Mouse (Mus musculus) testis, postnatal 14 days (tissue): ENCODE results near the gene Dcst2.
A peak's percentile ranks its signal among the peaks of the same experiment; 100 is the strongest.

Experiments
- DNase-seq: peaks from one replicate; pipeline ENCODE4 v3.0.0; 2021; ENCODE audit warnings: low spot score

The Dcst2 gene

DNA sequence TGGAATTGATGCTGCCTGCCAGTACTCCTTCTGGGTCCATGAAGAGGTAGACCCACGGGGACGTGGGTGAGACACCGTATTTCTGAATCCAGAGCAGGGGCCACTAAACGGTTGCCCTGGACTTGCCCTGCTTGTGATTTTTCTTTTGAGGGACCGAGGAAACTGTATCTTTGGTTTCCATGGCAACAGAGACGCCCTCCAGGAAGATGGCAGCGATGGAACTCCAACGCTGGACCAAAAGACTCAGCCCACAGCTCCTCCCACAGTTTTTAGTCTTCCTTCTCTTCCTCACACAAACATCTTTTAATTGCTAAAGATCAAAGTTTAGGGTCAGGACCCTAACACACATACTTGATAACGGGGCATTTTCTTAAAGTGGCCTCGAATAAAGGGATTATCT lies 29.8 kb upstream of the Dcst2 start:
- DNase-seq = no peak

GRCm38 (mm10) chr3:89332476-89332875 lies 29.3 kb upstream of the Dcst2 start:
- DNase-seq = no peak

DNA sequence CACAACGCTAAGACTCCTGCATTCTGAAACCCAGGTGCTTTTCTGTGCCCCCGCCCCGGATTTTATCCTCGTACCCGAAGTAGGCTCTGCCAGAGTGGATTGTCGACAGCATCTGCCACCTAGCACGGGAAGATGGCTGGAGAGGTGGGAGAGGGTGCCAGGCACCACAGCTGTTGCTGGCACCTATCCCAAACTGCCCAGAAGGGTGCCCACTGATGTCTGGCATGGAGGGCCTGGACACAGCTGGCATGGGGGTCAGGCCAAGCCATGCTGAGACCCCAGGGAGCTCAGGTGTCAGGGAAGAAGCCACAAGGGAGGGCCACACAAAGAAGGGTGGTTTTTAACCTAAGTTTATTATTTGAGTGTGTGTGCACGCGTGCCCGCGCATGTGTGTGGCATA lies 28.7 kb upstream of the Dcst2 start:
- DNase-seq = no peak

DNA sequence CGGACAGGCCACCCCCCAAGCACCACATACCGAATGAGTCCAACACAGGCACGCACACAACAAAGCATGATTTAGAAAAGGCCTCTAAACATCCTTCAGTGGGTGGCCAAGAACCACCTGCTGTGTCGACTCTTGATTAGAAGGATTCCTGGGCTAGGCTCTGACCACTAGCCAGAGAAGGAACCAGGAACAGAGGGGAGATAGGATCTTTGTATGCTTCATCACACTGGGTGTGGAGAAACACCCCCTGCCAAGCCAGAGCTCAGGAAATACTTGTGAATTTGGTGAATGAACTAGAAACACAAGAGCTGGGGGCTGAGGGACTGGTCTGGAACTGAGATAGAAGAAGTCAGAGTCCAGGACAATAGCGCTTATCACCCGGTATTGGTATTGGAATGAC lies 25.2 kb upstream of the Dcst2 start:
- no peak for DNase-seq

- no peak for DNase-seq
Measured at GRCm38 (mm10) chr3:89337062-89337720, 24.6 kb upstream of the Dcst2 start.

- DNase-seq = peak; percentile 62
Measured at GRCm38 (mm10) chr3:89337721-89338578, 23.8 kb upstream of the Dcst2 start, which contains the start of gene Efna4. Gene Efna4, minus strand, starts transcription at chr3:89338028.

DNA sequence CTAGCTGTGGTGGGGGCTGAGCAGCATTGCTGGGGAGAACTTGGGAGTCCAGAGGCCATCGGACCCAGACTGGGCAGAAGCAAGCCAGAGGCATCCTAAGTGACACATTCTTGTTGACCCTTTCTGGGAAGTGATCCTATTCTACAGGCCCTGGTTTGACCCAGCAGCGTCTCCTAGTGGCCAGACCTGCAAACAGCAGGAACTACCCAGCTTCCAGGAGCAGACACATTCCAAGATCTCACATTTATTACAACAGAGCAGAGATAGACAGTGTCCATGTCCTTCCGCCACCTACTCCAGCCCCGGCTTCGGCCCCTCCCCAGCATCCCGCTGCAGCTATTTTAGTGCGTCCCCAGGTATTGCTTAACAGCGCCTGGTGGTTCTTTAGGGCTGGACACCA lies 22.4 kb upstream of the Dcst2 start:
- no peak for DNase-seq

DNA sequence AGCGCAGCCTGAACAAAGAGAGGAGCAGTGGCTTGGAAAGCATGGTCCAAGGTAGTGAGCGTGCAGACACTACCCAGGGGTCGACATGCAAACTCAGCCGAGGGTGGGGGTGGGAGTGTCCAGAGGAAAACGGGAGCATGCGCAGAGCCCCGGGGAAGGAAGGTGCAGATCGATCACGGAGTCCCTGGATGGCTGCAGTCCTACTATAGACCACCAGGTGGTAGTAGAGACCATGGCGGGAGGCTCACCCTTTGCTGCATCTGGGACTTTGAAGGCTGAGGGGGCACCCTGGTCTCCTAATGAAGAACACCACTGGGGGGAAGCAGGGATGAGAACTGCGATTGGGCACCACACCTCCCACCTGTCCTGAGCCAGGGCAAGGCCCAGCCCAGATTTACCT lies 21.3 kb upstream of the Dcst2 start:
- DNase-seq = no peak

DNA sequence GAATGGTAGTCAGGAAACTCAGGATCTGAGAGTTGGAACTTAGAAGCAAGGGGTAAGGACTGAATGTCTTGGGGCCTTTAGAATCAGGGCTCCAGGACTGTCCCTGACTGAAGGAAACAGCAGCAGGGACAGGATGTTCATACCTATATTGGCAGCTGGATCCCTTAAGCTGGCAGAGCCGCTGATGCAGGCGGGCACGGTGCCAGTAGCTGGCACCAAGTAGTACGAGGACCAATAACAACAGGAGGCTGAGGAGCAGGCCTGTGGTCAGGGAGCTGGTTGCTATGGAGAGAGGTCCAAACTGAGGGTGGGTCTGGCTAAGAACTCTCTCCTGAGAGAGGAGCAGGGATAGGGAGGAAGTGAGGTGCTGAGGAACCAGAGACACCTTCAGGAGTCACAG lies 20.0 kb upstream of the Dcst2 start:
- no peak for DNase-seq

GRCm38 (mm10) chr3:89343279-89343678 lies 18.5 kb upstream of the Dcst2 start:
- DNase-seq = no peak

- no peak for DNase-seq
Measured at GRCm38 (mm10) chr3:89346815-89347540, 14.8 kb upstream of the Dcst2 start.

DNA sequence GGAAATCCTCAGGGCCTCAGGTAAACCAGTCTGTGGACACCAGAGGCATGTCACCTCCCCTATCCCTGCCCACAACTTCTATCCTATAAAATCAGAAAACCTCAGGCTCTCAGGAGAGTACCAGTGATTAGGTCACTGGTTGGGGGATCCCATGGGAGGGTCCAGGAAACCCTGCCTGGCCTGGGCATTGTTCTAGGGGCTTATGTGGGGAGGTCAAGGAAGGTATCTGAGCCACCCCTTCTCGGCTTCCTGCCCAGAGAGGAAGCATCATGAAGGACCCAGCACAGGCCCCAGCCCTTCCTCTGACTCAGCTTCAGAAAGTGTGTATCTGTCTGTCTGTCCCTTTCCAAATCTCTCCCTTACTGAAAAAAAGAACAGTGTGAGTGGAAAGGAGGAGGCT lies 13.9 kb upstream of the Dcst2 start:
- DNase-seq = no peak

DNA sequence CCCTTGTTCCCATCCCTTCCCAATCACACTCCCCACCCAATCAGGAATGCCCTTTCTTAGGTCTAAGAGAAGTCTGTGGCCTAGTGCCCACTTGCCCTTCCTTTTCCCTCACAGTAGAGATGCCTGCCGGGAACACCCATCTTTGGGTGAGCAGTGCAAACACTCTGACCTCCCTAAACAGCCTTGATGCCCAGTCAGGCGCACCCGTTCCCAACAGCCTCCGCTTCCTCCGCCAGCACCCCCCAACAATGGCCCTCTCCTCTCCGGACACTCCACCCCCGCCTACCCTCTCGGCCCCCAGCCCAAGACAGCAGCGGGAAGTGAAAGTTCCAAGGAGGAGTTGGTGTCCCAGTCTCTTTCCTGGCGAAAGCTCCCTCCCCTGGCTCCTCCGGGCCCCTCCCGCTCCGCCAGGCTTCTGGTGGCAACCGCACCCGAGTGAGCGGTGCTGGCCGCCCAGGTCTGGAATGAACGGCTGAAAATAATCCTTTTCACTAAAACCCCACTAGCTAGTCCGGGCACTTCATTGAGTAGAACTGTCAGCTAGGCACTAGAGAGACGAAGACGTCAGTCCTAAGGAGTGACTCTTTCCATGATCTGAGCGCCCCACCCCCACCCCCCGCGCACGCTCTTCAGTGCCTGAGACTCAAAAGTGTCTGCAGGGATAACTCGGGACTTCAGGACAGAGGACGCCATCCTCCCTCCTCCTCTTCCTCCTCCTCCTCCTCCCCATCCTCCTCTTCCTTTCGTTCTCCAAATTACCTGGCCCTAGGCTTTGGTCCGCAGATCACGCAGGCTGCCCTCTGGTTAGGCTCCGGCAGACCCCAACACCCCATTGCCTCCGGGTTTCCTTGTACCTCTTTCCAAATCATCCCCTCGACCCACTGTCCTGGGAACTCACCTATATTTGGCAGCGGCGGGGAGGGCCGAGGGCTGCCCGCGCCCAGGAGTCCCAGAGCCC lies 12.6 kb upstream of the Dcst2 start:
- no peak for DNase-seq

DNA sequence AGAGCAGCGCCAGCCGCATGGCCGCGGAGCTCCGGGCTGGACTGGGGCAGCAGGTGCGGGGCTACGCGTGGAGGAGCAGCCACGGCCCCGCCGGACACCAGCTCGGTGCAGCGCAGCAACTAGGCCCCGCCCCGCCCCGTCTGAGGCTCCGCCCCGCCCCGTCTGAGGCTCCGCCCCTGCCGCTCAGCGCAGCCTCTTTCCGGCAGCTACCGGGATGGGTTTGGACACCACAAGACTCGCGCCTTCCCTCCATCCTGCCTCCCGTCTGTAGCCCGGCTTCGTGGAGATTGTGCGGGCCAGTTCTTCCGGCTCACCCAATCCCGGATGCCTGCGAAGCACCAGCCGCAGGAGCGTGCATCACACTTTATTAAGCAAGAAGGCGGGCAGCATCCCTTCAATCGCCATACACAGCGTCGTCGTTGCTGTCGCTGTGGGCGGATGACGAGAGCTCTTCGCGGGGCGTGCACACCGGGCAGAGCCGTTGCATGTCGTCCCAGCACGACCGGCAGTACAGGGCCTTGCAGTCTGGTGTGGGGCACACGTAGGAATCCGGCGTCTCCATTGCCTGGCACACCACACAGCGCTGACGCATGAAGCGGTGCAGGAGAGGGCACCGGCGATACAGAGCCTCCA lies 11.8 kb upstream of the Dcst2 start, which contains the start of gene Adam15:
TSS of gene Adam15 (minus strand) at position 128 of the 633 bp plus-strand sequence.
- DNase-seq = peak; percentile 87

DNA sequence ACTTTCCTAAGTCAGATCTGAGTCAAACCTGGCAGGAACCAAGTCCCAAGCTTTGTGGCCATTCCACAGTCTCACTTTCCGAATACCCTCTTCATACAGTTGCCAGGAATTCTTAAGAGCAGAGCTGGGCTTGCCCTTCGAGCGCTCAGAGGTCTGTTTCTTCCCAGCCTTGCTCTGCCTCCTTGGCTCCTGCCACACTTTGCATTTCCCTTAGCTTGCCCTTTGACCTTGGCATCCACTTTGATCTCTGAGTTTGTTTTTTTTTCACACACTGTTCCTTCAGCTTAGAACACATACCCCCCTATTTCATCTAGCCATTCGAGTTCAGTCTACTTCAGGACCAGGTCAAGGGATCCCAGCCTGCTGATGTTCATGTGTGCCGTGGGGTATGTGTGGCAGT lies 10.5 kb upstream of the Dcst2 start:
- no peak for DNase-seq

DNA sequence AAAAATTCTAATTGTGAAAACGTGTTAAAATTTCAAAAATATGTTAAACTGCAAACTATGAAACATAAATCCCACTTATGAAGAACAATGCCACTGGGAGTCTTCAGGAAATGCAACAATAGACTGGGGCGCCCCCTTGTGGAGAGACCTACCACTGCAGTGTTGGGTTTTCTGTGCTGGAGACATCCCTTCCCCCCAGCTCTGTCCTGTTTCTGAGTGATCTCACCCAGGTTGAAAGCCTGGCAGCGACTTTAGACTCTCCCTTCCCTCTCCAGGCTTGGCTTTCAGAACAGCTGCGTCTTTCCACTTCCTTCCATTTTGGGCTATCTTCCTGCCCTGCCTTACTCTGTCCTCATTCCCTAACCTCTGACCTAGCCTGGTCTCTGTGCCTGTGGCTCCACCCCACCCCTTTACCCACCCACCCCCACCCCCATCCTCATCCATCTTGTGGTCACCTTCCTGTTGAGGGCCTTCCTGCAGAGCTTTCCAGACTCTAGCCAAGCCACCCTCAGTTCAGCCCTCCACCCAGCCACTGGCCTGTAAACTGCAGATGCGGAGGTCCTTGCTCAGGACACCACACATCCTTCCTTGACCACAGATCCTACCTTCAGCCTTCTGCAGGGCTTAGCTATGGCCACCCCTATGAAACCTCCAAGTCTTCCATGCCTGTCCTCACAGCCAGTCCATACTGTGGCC lies 6.8 kb upstream of the Dcst2 start:
- peak; percentile 66 for DNase-seq

- no peak for DNase-seq
Measured at GRCm38 (mm10) chr3:89355512-89355902, 6.3 kb upstream of the Dcst2 start.

DNA sequence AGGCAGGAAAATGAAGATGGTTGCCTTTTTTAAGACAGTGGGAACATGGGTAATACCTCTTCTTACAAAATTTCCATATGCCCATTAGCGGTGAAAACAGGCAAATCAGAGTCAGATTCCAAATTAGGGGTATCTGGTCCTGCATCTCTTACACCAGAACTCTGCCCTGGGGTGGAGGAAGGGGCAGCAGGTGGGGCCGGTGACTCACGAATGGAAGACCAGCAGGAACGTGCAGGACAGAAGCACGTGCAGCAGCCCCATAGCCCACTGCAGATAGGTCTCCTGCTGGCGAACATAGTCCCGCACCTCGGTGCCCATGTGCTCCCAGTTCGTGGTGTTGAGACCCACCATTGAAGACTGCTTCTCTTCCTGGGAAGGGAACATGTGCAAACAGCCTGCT lies 5.7 kb upstream of the Dcst2 start:
- no peak for DNase-seq

DNA sequence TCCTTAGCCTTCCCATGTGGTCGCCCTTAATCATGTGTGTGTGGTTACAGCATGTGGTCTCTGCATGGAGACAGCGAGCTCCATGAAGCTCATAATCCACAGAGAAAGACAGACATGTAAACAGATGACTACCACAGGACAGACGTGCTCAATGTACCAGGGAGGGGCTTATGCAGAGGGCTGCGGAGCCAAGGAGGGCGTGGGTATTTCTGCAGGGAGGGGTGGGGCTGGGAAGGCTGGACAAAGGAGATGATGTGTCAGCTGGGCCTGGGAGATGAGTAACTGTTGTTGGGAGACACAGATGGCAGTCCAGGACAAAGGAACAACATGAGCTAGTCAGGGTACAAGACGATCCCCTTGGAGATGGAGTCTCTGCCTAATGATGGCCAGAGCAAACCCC lies 2.1 kb upstream of the Dcst2 start:
- no peak for DNase-seq

DNA sequence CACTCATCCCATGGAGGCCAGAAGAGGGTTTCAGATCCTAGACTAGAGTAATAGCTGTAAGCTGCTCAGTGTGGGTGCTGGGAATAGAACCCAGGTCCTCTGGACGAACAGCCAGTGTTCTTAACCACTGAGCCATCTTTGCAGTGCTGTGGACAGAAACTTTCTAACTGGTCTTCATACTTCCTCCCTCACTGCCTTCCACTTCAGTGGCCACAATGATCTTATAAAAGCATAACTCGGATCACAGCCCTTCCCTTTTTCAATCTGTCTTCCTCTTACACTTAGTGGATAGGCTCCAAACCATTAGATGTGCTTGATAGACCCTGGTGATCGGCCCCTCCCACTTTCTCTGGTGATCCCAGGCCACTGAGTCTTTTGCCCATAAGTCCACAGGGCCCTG lies 1.5 kb upstream of the Dcst2 start:
- DNase-seq = no peak

DNA sequence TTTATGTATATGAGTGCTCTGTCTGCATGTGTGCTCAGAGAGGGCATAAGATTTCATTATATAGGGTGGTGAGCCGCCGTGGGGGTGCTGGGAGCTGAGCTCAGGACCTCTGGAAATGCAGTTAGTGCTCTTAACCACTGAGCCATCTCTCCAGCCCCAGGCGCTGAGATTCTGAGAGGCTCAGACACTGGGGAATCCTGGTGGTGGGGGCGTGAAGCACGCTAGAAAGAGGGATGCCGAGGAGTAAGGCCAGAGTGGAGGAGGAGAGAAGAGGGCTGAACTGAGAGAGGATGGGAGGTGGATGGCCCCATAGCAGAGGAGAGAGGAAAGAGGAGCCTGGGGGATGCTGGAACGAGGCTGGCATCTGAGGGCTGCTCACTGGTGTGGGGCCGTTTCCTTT lies 2.9 kb downstream of the Dcst2 start:
- no peak for DNase-seq
